In genomic region chr3:105696387-105697147, GRCm38 (mm10) we compare ENCODE assay signal across 9 mouse cellular contexts. TPM values are rescaled to one million over a fixed set of nuclear protein-coding genes. Genes with fewer than 3 reads are reported as not detected.
DNase-seq lines count a peak whose midpoint lies in the region; ATAC-seq lines count a peak whose summit lies in the region.
"Had no signal": no experiment of that assay in that cellular context is flagged by ENCODE, and none has a peak within 500 bp of the region (broad histone marks: within the 10 kb centered on the region; RNA-seq: fewer than 3 reads in every experiment).

No protein-coding gene starts in this region.

- ATAC-seq in heart, embryonic 11.5 days (replicated peaks; ENCODE audit: insufficient number of reproducible peaks, low FRiP score, low TSS enrichment): no peak
- ATAC-seq in heart, embryonic 12.5 days (ENCODE audit: insufficient number of reproducible peaks, low FRiP score): no peak
- peak; percentile 10; the same call in 1 of the 2 replicates for ATAC-seq in midbrain, embryonic 13.5 days
- ATAC-seq: inflammation-experienced regulatory T-cells, adult 6 months had no signal

- peak overlapping the region; percentile 25; the same call in 1 of the 2 replicates for H3K9ac ChIP-seq in heart, embryonic 11.5 days (ENCODE audit: low read depth, low read length)
- H3K9ac ChIP-seq in heart, embryonic 12.5 days: 0 out of 2 replicates have a peak overlapping the region, but pooled peaks have one; percentile 53
- peak overlapping the region; percentile 52; the same call in 1 of the 2 replicates for H3K9ac ChIP-seq in midbrain, embryonic 13.5 days (replicated peaks)

- H3K4me2 ChIP-seq in heart, embryonic 11.5 days: peak overlapping the region; percentile 51
- peak overlapping the region; percentile 57 for H3K4me2 ChIP-seq in heart, embryonic 12.5 days
- H3K4me2 ChIP-seq in midbrain, embryonic 13.5 days (replicated peaks): peak overlapping the region; percentile 47

- H3K36me3 ChIP-seq in heart, embryonic 11.5 days (ENCODE audit: control insufficient read depth, insufficient read depth, low read length): no peaks in the 10 kb centered on the region
- no peaks in the 10 kb centered on the region for H3K36me3 ChIP-seq in heart, embryonic 12.5 days
- no peaks in the 10 kb centered on the region for H3K36me3 ChIP-seq in midbrain, embryonic 13.5 days

- WGBS in heart, embryonic 11.5 days (ENCODE audit: insufficient replicate concordance): 60% methylated on average over 17 of the region's 17 CpGs
- 63% methylated on average over 17 of the region's 17 CpGs for WGBS in heart, embryonic 12.5 days
- 53% methylated on average over 17 of the region's 17 CpGs for WGBS in midbrain, embryonic 13.5 days

- peaks cover 11% of the 10 kb centered on the region; the same call in 1 of the 2 replicates for H3K27me3 ChIP-seq in heart, embryonic 11.5 days (ENCODE audit: control insufficient read depth, insufficient read depth, low read length)
- peaks cover 8% of the 10 kb centered on the region; the same call in 1 of the 2 replicates for H3K27me3 ChIP-seq in heart, embryonic 12.5 days (replicated peaks)
- peaks cover 10% of the 10 kb centered on the region; the same call in 1 of the 2 replicates for H3K27me3 ChIP-seq in midbrain, embryonic 13.5 days

- DNase-seq in heart, adult 9 months (ENCODE audit: low spot score in 2 of 2): no peak
- DNase-seq in cerebellum, adult 9-11 months: peak; percentile 75
- no peak for DNase-seq in frontal cortex, postnatal 36 days (ENCODE audit: low spot score in 2 of 2)
- DNase-seq in frontal cortex, postnatal 14 days (ENCODE audit: low spot score in 2 of 2): no peak
- DNase-seq in thymus, postnatal 14 days: no peak

- no peaks in the 10 kb centered on the region for H3K9me3 ChIP-seq in heart, embryonic 11.5 days (replicated peaks; ENCODE audit: control insufficient read depth, low read length)
- H3K9me3 ChIP-seq in heart, embryonic 12.5 days (replicated peaks): no peaks in the 10 kb centered on the region
- no peaks in the 10 kb centered on the region for H3K9me3 ChIP-seq in midbrain, embryonic 13.5 days

- H3K4me3 ChIP-seq in heart, embryonic 11.5 days (ENCODE audit: low read depth, low read length): no peak overlapping the region
- peak overlapping the region; percentile 23; the same call in 1 of the 2 replicates for H3K4me3 ChIP-seq in heart, embryonic 12.5 days
- H3K4me3 ChIP-seq in midbrain, embryonic 13.5 days (replicated peaks): peak overlapping the region; percentile 13; the same call in 1 of the 2 replicates

- H3K27ac ChIP-seq in heart, embryonic 11.5 days (ENCODE audit: low read depth, low read length): peak overlapping the region; percentile 92
- H3K27ac ChIP-seq in heart, embryonic 12.5 days (ENCODE audit: poor library complexity, severe bottlenecking): peak overlapping the region; percentile 92
- H3K27ac ChIP-seq in midbrain, embryonic 13.5 days: peak overlapping the region; percentile 79

- peaks cover 34% of the 10 kb centered on the region for H3K4me1 ChIP-seq in heart, embryonic 11.5 days (ENCODE audit: control insufficient read depth, insufficient read depth, low read length)
- peaks cover 65% of the 10 kb centered on the region for H3K4me1 ChIP-seq in heart, embryonic 12.5 days (replicated peaks)
- peaks cover 31% of the 10 kb centered on the region for H3K4me1 ChIP-seq in midbrain, embryonic 13.5 days (replicated peaks)

RNA-seq across cellular contexts. Expression of gene Inka2, which starts 7.8 kb away (rescaled TPM):
- polyA plus RNA-seq in heart, embryonic 11.5 days (2014; fragmentation: Nextera tagmentation; extraction: Ambion mirVana): 1.7 and 1.8 TPM in 2 replicates
- 2.2 and 3.2 TPM in 2 replicates for polyA plus RNA-seq in heart, embryonic 12.5 days (2016; fragmentation: Nextera tagmentation; extraction: Ambion mirVana)
- 1.9 and 2.4 TPM in 2 replicates for polyA plus RNA-seq in midbrain, embryonic 13.5 days (2015; fragmentation: Nextera tagmentation; extraction: Ambion mirVana)

RNA-seq across cellular contexts. Expression of gene Ddx20, which starts 9.2 kb away (rescaled TPM):
- 23.6 and 28.0 TPM in 2 replicates for polyA plus RNA-seq in heart, embryonic 11.5 days (2014; fragmentation: Nextera tagmentation; extraction: Ambion mirVana)
- polyA plus RNA-seq in heart, embryonic 12.5 days (2016; fragmentation: Nextera tagmentation; extraction: Ambion mirVana): 23.0 and 23.8 TPM in 2 replicates
- polyA plus RNA-seq in midbrain, embryonic 13.5 days (2015; fragmentation: Nextera tagmentation; extraction: Ambion mirVana): 31.0 and 32.0 TPM in 2 replicates
